Mouse (Mus musculus) Patski (cell line): ENCODE data around the gene Col8a2. TPM values are rescaled to one million over a fixed set of nuclear protein-coding genes. Genes with fewer than 3 reads are reported as not detected.

Experiments
- ATAC-seq: fragments of 100-300 bp; one replicate; pipeline ENCODE4 v1.8.0; 2021
- CTCF ChIA-PET: fragments of 350-600 bp; sonication (Branson Sonifier 250); formaldehyde crosslinking; loops from one replicate; lab custom pipeline; 2022; ENCODE audit warnings: inconsistent platforms; lab: Charles Lee
- POLR2A ChIA-PET: fragments of 350-600 bp; sonication (Branson Sonifier 250); formaldehyde crosslinking; loops from one replicate; lab custom pipeline; 2022; ENCODE audit warnings: antibody characterized with exemption, inconsistent platforms; lab: Charles Lee
- DNase-seq: peaks from one replicate; pipeline ENCODE4 v3.0.0-alpha.2; 2011; ENCODE audit warnings: low read depth, low spot score
- H3K27me3 ChIP-seq: fragments of 371-371 bp; one replicate; pipeline ENCODE4 v1.5.1; 2021
- CTCF ChIP-seq: fragments of 100-300 bp; IDR thresholded peaks from one replicate; pipeline ENCODE4 v1.5.1; 2021
- in situ Hi-C: fragments of 300-500 bp; cut with MboI; formaldehyde crosslinking; loops from 3 replicates; pipeline ENCODE4 v1.11.1; 2018; ENCODE audit warnings: low pct_unique_long_range_greater_than_20kb, mixed read lengths
- polyA plus RNA-seq: library from polyadenylated mRNA; unstranded; gene quantifications from one replicate; pipeline ENCODE4 v1.2.3, GENCODE M21; 2021

Col8a2 gene
- polyA plus RNA-seq, 1 experiment from 2014 or later = 0.13 TPM

DNA sequence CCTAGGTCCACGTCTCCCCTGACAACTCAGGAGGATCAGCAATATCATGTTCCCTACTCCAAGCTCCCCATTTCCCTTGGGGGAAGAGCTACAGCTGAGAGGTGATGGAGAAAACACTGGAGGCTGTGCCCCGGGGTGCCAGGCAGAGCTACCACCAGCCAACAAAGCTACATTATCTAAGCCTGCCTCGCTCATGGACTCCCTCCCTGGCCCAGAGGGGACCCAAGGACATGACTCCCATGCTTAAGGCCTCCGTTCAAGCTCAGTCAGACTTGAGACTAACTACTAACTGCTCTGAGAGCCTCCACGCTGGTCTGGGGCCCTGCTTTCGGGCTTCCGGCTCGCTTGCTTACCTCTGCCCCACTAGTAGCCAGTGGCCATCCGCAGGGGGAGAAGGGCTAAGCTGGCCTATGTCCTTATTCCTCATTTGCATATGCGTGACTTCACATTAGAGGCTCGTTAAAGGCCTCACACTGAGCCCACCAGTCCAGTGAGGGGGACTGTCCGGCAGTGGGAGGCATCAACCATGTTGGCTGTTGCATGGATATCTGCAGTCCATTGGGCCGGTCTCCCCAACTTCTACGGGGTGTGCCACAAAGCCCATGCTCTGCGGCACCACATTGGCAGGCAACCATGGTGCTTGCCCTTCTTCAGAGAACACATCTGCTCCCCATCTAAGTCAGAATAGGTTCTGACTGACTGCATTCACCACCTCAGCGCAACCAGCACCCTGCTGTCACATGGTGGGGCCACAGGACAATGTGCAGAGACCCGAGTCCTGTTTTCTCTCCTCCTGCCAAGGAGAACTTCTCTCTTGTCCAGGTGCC, 34.0 kb upstream of the Col8a2 start:
- CTCF ChIA-PET = interaction anchor here (1.3 kb wide), 1 partner anchor 21 kb away, joined by 3 read pairs; no protein-coding TSS in a partner anchor
- in situ Hi-C loops = no loop called here

GRCm38 (mm10) chr4:126253637-126254272, 32.8 kb upstream of the Col8a2 start:
- DNase-seq (no peak), ATAC-seq (no peak)
- in situ Hi-C loops = no loop called here
- ChIA-PET CTCF (no interaction called here), POLR2A (no interaction called here)
- no peaks in the 10 kb centered on the region for H3K27me3 ChIP-seq
- TF ChIP-seq CTCF = no peak

More for the DNA sequence above, 34.0 kb upstream of the Col8a2 start:
- no peaks in the 10 kb centered on the region for H3K27me3 ChIP-seq
- no peak for DNase-seq
- ATAC-seq = no peak
- POLR2A ChIA-PET = interaction anchor here (0.7 kb wide), 1 partner anchor 22 kb away, joined by 3 read pairs; no protein-coding TSS in a partner anchor
- no peak for TF ChIP-seq CTCF

- in situ Hi-C loops = no loop called here
- ChIA-PET CTCF (no interaction called here), POLR2A (interaction anchor here (1.0 kb wide), 1 partner anchor 27 kb away, joined by 4 read pairs; no protein-coding TSS in a partner anchor)
- DNase-seq = no peak
- no peak for TF ChIP-seq CTCF
- no peaks in the 10 kb centered on the region for H3K27me3 ChIP-seq
- no peak for ATAC-seq
These were observed 32.1 kb upstream of the Col8a2 start for GRCm38 (mm10) chr4:126254315-126255112.

DNA sequence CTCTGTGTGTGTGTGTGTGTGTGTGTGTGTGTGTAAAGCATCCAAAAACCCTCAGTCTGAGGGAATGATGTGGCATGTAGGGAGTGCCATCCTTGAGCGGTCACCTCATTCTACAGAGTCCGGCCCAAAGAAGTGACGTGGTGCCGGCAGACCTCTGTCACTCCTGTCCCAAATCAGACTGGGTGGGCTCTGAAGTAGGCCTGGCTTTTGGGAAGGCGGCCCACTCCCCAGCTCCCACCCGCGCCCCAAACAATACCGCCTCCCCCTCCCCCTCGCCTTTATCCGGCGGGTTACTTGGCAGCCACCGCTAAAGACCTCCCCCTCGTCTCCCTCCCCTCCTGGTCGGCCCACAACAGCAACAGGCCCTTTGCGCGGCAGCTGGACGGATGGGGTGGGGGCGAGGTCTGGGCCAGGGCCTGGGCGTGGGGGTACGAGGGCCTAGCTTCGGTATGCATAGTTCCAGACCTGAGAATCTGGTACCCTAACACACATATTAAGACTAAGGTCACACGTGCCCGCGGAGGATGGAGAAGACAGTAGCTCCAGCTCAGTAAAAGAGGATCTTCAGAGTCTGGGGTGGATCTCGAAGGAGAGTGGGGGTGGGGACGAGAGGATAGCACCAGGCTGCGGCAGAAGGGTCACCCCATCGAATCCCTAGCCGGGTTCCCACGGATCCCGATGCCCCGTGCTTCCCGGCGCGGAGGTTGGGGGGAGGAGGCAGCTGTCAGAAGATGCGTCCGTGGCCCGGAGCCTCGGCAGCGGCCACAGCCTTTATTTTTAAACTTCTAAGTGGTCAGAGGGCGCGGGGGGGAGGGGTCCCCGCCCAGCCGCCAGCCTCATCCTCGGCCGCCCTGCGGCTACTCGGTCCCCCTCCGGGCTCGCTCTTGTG, 31.2 kb upstream of the Col8a2 start:
- H3K27me3 ChIP-seq = no peaks in the 10 kb centered on the region
- no peak for DNase-seq
- ATAC-seq = no peak
- CTCF ChIA-PET = no interaction called here
- no peak for TF ChIP-seq CTCF
- POLR2A ChIA-PET = interaction anchor here (0.6 to 2.6 kb wide), 4 partner anchors 13 to 602 kb away, joined by 4 to 13 read pairs (median 6); no protein-coding TSS in a partner anchor
- in situ Hi-C loops = no loop called here

- CTCF ChIA-PET = no interaction called here
- in situ Hi-C loops = no loop called here
- TF ChIP-seq CTCF = no peak
- POLR2A ChIA-PET = interaction anchor here (0.6 to 2.6 kb wide), 4 partner anchors 10 to 601 kb away, joined by 4 to 13 read pairs (median 6); no protein-coding TSS in a partner anchor
- DNase-seq (peak; percentile 55), ATAC-seq (peak; percentile 55)
- no peaks in the 10 kb centered on the region for H3K27me3 ChIP-seq
These were observed 30.3 kb upstream of the Col8a2 start, which contains the start of gene Map7d1 for GRCm38 (mm10) chr4:126256131-126256791. Map7d1 (minus strand) TSS chr4:126256343.

- DNase-seq = no peak
- no peaks in the 10 kb centered on the region for H3K27me3 ChIP-seq
- POLR2A ChIA-PET = interaction anchor here (0.7 to 2.6 kb wide), 5 partner anchors 11 to 1143 kb away, joined by 3 to 13 read pairs (median 5); no protein-coding TSS in a partner anchor
- CTCF ChIA-PET = no interaction called here
- in situ Hi-C loops = no loop called here
- TF ChIP-seq CTCF = no peak
- ATAC-seq = no peak
These were observed 29.4 kb upstream of the Col8a2 start for GRCm38 (mm10) chr4:126256967-126257881.

- in situ Hi-C loops = no loop called here
- DNase-seq = no peak
- TF ChIP-seq CTCF = no peak
- ChIA-PET CTCF (interaction anchor here (4.0 kb wide), 1 partner anchor 31 kb away, joined by 41 read pairs; no protein-coding TSS in a partner anchor), POLR2A (no interaction called here)
- no peak for ATAC-seq
- no peaks in the 10 kb centered on the region for H3K27me3 ChIP-seq
These were observed 27.5 kb upstream of the Col8a2 start for GRCm38 (mm10) chr4:126259063-126259462.

DNA sequence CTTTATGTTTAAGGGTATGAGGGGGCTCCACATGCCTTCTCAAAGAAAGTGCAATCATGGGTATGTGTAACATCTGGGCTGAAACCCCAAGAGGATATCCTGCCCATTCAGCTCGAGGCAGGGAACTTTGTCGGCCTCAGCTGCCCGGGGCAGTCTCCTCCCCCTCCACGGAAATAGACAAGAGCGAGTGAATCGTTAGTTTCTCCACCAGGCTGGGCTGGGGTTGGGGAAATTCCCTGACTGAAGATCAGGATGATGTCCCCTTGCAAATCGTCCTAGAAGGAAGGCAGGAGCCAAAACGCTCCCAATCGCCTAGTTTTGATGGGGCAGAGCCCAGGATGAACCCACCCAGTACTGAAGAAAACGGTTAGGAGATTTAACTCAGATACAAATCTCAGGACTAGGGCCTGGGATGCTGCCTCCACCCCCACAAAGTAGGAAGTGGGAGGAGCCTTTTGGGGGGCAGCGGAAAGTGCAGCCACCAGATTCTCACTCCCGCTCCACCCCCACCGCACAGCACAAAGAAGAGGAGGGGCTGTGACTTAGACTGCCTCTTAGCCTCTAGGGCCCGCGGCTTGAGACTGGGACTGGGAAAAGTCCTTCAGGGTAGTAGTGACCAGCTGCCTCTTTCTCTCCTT, 27.0 kb upstream of the Col8a2 start:
- ATAC-seq (peak; percentile 26), DNase-seq (peak; percentile 43)
- in situ Hi-C loops = loop anchor here (5.0 kb wide), 1 partner anchor 32 kb away; no protein-coding TSS in a partner anchor
- ChIA-PET CTCF (interaction anchor here (4.0 kb wide), 1 partner anchor 32 kb away, joined by 41 read pairs; no protein-coding TSS in a partner anchor), POLR2A (interaction anchor here (1.4 to 3.1 kb wide), 2 partner anchors 21 to 32 kb away, joined by 4 to 14 read pairs; no protein-coding TSS in a partner anchor)
- no peaks in the 10 kb centered on the region for H3K27me3 ChIP-seq
- TF ChIP-seq CTCF = no peak
